Mouse (Mus musculus) left cerebral cortex, postnatal 4 days (tissue): ENCODE results near the gene Khdc4. TPM values are rescaled to one million over a fixed set of nuclear protein-coding genes. Genes with fewer than 3 reads are reported as not detected.
A peak's percentile ranks its signal among the peaks of the same experiment; 100 is the strongest.
"Not testable (repeated sequence)": the region's sequence is repeated elsewhere in the genome, so short reads cannot be mapped to it uniquely, and the experiment has no call there.

Experiments
- DNase-seq: peaks from one replicate; pipeline ENCODE4 v3.0.0-alpha.2; 2022
- intact Hi-C: fragments of 180-260 bp; cut with DNase I; formaldehyde crosslinking; loops from one replicate; pipeline ENCODE4 v1.15.1; 2025
- total RNA-seq, 2 experiments: library from RNA; stranded (reverse); gene quantifications; 2 replicates each; pipeline ENCODE4 v1.2.3; 2021

The Khdc4 gene
- total RNA-seq, 2 experiments from 2014 or later, result 76.3 to 78.3 TPM

GRCm38 (mm10) chr3:88654621-88655020 lies 31.0 kb upstream of the Khdc4 start:
- no peak for DNase-seq
- intact Hi-C loops, result no loop called here

- no peak for DNase-seq
- intact Hi-C loops, result no loop called here
Measured at GRCm38 (mm10) chr3:88655619-88656018, 30.0 kb upstream of the Khdc4 start.

GRCm38 (mm10) chr3:88658441-88659127 lies 27.0 kb upstream of the Khdc4 start:
- no peak for DNase-seq
- intact Hi-C loops, result no loop called here

- DNase-seq, result no peak
- intact Hi-C loops, result no loop called here
Measured at GRCm38 (mm10) chr3:88659798-88660197, 25.8 kb upstream of the Khdc4 start.

GRCm38 (mm10) chr3:88664095-88664494 lies 21.5 kb upstream of the Khdc4 start:
- intact Hi-C loops, result no loop called here
- DNase-seq, result no peak

- intact Hi-C loops, result no loop called here
Measured at GRCm38 (mm10) chr3:88677399-88677798, 8.2 kb upstream of the Khdc4 start.

GRCm38 (mm10) chr3:88683814-88684213 lies 1.8 kb upstream of the Khdc4 start:
- intact Hi-C loops, result no loop called here
- no peak for DNase-seq

More at GRCm38 (mm10) chr3:88677399-88677798, 8.2 kb upstream of the Khdc4 start:
- DNase-seq, result peak; percentile 75

- DNase-seq, result no peak
- intact Hi-C loops, result no loop called here
Measured at GRCm38 (mm10) chr3:88684236-88684979, 1.2 kb upstream of the Khdc4 start.

- DNase-seq, result peak; percentile 60
- intact Hi-C loops, result no loop called here
Measured at GRCm38 (mm10) chr3:88685958-88686451, 402 bp downstream of the Khdc4 start.

GRCm38 (mm10) chr3:88686734-88687611 lies 1.4 kb downstream of the Khdc4 start:
- DNase-seq, result no peak
- intact Hi-C loops, result no loop called here

GRCm38 (mm10) chr3:88689079-88689478 lies 3.5 kb downstream of the Khdc4 start:
- no peak for DNase-seq
- intact Hi-C loops, result no loop called here

GRCm38 (mm10) chr3:88695545-88695944 lies 9.9 kb downstream of the Khdc4 start:
- intact Hi-C loops, result loop anchor here (10.0 kb wide), 1 partner anchor 379 kb away; no protein-coding TSS in a partner anchor
- no peak for DNase-seq

- intact Hi-C loops, result loop anchor here (10.0 kb wide), 1 partner anchor 377 kb away; no protein-coding TSS in a partner anchor
- no peak for DNase-seq
Measured at GRCm38 (mm10) chr3:88698051-88698450, 12.4 kb downstream of the Khdc4 start.

- DNase-seq, result no peak
- intact Hi-C loops, result loop anchor here (10.0 kb wide), 1 partner anchor 376 kb away; no protein-coding TSS in a partner anchor
Measured at GRCm38 (mm10) chr3:88698834-88699233, 13.2 kb downstream of the Khdc4 start.

GRCm38 (mm10) chr3:88700247-88700646 lies 14.6 kb downstream of the Khdc4 start:
- DNase-seq, result no peak
- intact Hi-C loops, result no loop called here

- no peak for DNase-seq
- intact Hi-C loops, result no loop called here
Measured at GRCm38 (mm10) chr3:88701222-88701621, 15.6 kb downstream of the Khdc4 start.

- no peak for DNase-seq
- intact Hi-C loops, result no loop called here
Measured at GRCm38 (mm10) chr3:88713709-88714108, 28.1 kb downstream of the Khdc4 start.

GRCm38 (mm10) chr3:88714725-88715124 lies 29.1 kb downstream of the Khdc4 start:
- no peak for DNase-seq
- intact Hi-C loops, result no loop called here

GRCm38 (mm10) chr3:88715716-88716115 lies 30.1 kb downstream of the Khdc4 start:
- not testable (repeated sequence) for DNase-seq

GRCm38 (mm10) chr3:88716399-88717197 lies 31.0 kb downstream of the Khdc4 start, which contains the start of gene Rit1:
TSS of gene Rit1 (plus strand) at chr3:88716838.
- intact Hi-C loops, result no loop called here
- DNase-seq, result peak; percentile 85

More at GRCm38 (mm10) chr3:88715716-88716115, 30.1 kb downstream of the Khdc4 start:
- intact Hi-C loops, result not testable (repeated sequence)
